10 mouse cellular contexts compared by ENCODE assay signal in the genomic region with DNA sequence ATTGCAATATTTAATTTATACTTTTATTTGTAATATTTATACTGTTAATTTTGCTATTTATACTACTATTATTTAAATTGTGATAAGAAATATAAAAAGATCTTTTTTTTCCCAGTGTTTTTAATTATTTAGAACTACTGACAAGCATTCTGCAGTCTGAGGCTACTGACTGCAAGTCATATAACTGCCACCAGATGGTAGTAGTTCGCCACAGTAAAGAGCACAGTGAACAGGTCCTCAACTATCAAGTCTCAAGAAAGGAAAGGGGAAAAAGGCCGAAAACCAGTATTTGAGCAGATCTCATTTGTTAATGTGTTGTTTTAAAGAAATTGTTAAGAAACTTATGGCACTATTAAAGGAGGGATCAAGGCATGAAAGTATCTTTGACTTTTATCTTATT.
DNase-seq lines count a peak whose midpoint lies in the region; ATAC-seq and TF ChIP-seq lines count a peak whose summit lies in the region.
"Had no signal": no experiment of that assay in that cellular context is flagged by ENCODE, and none has a peak within 500 bp of the region (broad histone marks: within the 10 kb centered on the region; RNA-seq: fewer than 3 reads in every experiment).

No protein-coding gene starts in this region.

- H3K27ac ChIP-seq in hindbrain, embryonic 10.5 days: no peak overlapping the region
- no peak overlapping the region for H3K27ac ChIP-seq in hindbrain, embryonic 13.5 days
- H3K27ac ChIP-seq in embryonic facial prominence, embryonic 14.5 days (replicated peaks; ENCODE audit: low read depth, low read length): no peak overlapping the region
- no peak overlapping the region for H3K27ac ChIP-seq in kidney, postnatal 0 days
- H3K27ac ChIP-seq in stomach, embryonic 14.5 days (ENCODE audit: low read length): no peak overlapping the region
- H3K27ac ChIP-seq: embryonic facial prominence, embryonic 12.5 days; lung, embryonic 15.5 days had no signal

- H3K9me3 ChIP-seq in hindbrain, embryonic 10.5 days: no peaks in the 10 kb centered on the region
- no peaks in the 10 kb centered on the region for H3K9me3 ChIP-seq in hindbrain, embryonic 13.5 days
- no peaks in the 10 kb centered on the region for H3K9me3 ChIP-seq in embryonic facial prominence, embryonic 14.5 days (ENCODE audit: control insufficient read depth, low read length)
- no peaks in the 10 kb centered on the region for H3K9me3 ChIP-seq in kidney, postnatal 0 days (replicated peaks; ENCODE audit: low read length)
- H3K9me3 ChIP-seq in stomach, embryonic 14.5 days (ENCODE audit: control insufficient read depth, low read depth, low read length): no peaks in the 10 kb centered on the region
- H3K9me3 ChIP-seq: embryonic facial prominence, embryonic 12.5 days; lung, embryonic 15.5 days had no signal

- peak; percentile 42 for DNase-seq in hindbrain, embryonic 10.5 days (ENCODE audit: low spot score)
- DNase-seq in Muller cell, postnatal 12 days (ENCODE audit: inconsistent ontology term): peak; percentile 19
- DNase-seq in embryonic facial prominence, embryonic 14.5 days (ENCODE audit: low spot score): peak; percentile 65
- DNase-seq in kidney, postnatal 0 days (ENCODE audit: low spot score): peak; percentile 80
- DNase-seq in lung, postnatal 25 days (ENCODE audit: low spot score): peak; percentile 12
- no peak for DNase-seq in natural killer cell, adult 2 months (ENCODE audit: low spot score in 2 of 2)

- H3K4me1 ChIP-seq in hindbrain, embryonic 10.5 days (replicated peaks): no peaks in the 10 kb centered on the region
- H3K4me1 ChIP-seq in hindbrain, embryonic 13.5 days (replicated peaks): no peaks in the 10 kb centered on the region
- H3K4me1 ChIP-seq in embryonic facial prominence, embryonic 14.5 days (ENCODE audit: control insufficient read depth, insufficient read depth, low read length): no peaks in the 10 kb centered on the region
- H3K4me1 ChIP-seq in kidney, postnatal 0 days (replicated peaks; ENCODE audit: insufficient read depth, low read length): no peaks in the 10 kb centered on the region
- no peaks in the 10 kb centered on the region for H3K4me1 ChIP-seq in stomach, embryonic 14.5 days (ENCODE audit: control insufficient read depth, insufficient read depth, low read length)
- H3K4me1 ChIP-seq: embryonic facial prominence, embryonic 12.5 days; lung, embryonic 15.5 days had no signal

- no peak overlapping the region for H3K4me2 ChIP-seq in hindbrain, embryonic 13.5 days
- no peak overlapping the region for H3K4me2 ChIP-seq in embryonic facial prominence, embryonic 14.5 days (ENCODE audit: low read depth, low read length)
- no peak overlapping the region for H3K4me2 ChIP-seq in kidney, postnatal 0 days (ENCODE audit: low read length)
- no peak overlapping the region for H3K4me2 ChIP-seq in stomach, embryonic 14.5 days (replicated peaks; ENCODE audit: low read depth, low read length)
- H3K4me2 ChIP-seq: embryonic facial prominence, embryonic 12.5 days; lung, embryonic 15.5 days had no signal

- H3K4me3 ChIP-seq in hindbrain, embryonic 10.5 days: no peak overlapping the region
- H3K4me3 ChIP-seq in hindbrain, embryonic 13.5 days: no peak overlapping the region
- H3K4me3 ChIP-seq in embryonic facial prominence, embryonic 14.5 days (ENCODE audit: low read depth, low read length): no peak overlapping the region
- H3K4me3 ChIP-seq in kidney, postnatal 0 days (replicated peaks; ENCODE audit: low read depth, low read length): no peak overlapping the region
- H3K4me3 ChIP-seq in stomach, embryonic 14.5 days (ENCODE audit: low read depth, low read length): no peak overlapping the region
- H3K4me3 ChIP-seq: embryonic facial prominence, embryonic 12.5 days; lung, embryonic 15.5 days had no signal

- no peak overlapping the region for H3K9ac ChIP-seq in hindbrain, embryonic 13.5 days
- H3K9ac ChIP-seq in embryonic facial prominence, embryonic 14.5 days (ENCODE audit: low read depth, low read length): no peak overlapping the region
- H3K9ac ChIP-seq in kidney, postnatal 0 days (ENCODE audit: low read depth, low read length): no peak overlapping the region
- H3K9ac ChIP-seq in stomach, embryonic 14.5 days (replicated peaks; ENCODE audit: low read depth, low read length): no peak overlapping the region
- H3K9ac ChIP-seq: embryonic facial prominence, embryonic 12.5 days; lung, embryonic 15.5 days had no signal

- H3K36me3 ChIP-seq in hindbrain, embryonic 10.5 days: no peaks in the 10 kb centered on the region
- H3K36me3 ChIP-seq in hindbrain, embryonic 13.5 days: no peaks in the 10 kb centered on the region
- H3K36me3 ChIP-seq in embryonic facial prominence, embryonic 14.5 days (ENCODE audit: control insufficient read depth, insufficient read depth, low read length): no peaks in the 10 kb centered on the region
- H3K36me3 ChIP-seq in kidney, postnatal 0 days (ENCODE audit: insufficient read depth, low read length): no peaks in the 10 kb centered on the region
- H3K36me3 ChIP-seq in stomach, embryonic 14.5 days (ENCODE audit: control insufficient read depth, insufficient read depth, low read length): no peaks in the 10 kb centered on the region
- H3K36me3 ChIP-seq: embryonic facial prominence, embryonic 12.5 days; lung, embryonic 15.5 days had no signal

- 32% methylated on average over 2 of the region's 2 CpGs for WGBS in hindbrain, embryonic 10.5 days
- WGBS in hindbrain, embryonic 13.5 days: 27% methylated on average over 2 of the region's 2 CpGs
- 18% methylated on average over 2 of the region's 2 CpGs for WGBS in embryonic facial prominence, embryonic 14.5 days
- WGBS in kidney, postnatal 0 days: 17% methylated on average over 2 of the region's 2 CpGs
- WGBS in stomach, embryonic 14.5 days: 16% methylated on average over 2 of the region's 2 CpGs

- ATAC-seq in hindbrain, embryonic 13.5 days (ENCODE audit: low FRiP score): no peak
- 0 out of 2 replicates have a peak, but pooled peaks have one; percentile 60 for ATAC-seq in embryonic facial prominence, embryonic 14.5 days (ENCODE audit: low read depth)
- ATAC-seq in kidney, postnatal 0 days (replicated peaks; ENCODE audit: low FRiP score, low read depth): no peak
- ATAC-seq in stomach, embryonic 14.5 days (ENCODE audit: insufficient number of reproducible peaks, insufficient read depth, low FRiP score, low read depth): peak; percentile 42; the same call in 1 of the 2 replicates

- no peaks in the 10 kb centered on the region for H3K27me3 ChIP-seq in hindbrain, embryonic 10.5 days (ENCODE audit: insufficient read depth, poor library complexity, severe bottlenecking)
- H3K27me3 ChIP-seq in hindbrain, embryonic 13.5 days: no peaks in the 10 kb centered on the region
- H3K27me3 ChIP-seq in embryonic facial prominence, embryonic 14.5 days (replicated peaks; ENCODE audit: control insufficient read depth, insufficient read depth, low read length): no peaks in the 10 kb centered on the region
- H3K27me3 ChIP-seq in kidney, postnatal 0 days (ENCODE audit: insufficient read depth, low read length): no peaks in the 10 kb centered on the region
- no peaks in the 10 kb centered on the region for H3K27me3 ChIP-seq in stomach, embryonic 14.5 days (ENCODE audit: control insufficient read depth, insufficient read depth, low read length)
- H3K27me3 ChIP-seq: embryonic facial prominence, embryonic 12.5 days; lung, embryonic 15.5 days had no signal

- peak; percentile 92 for TF ChIP-seq CTCF in kidney, postnatal 0 days (IDR thresholded peaks at IDR 0.05; ENCODE audit: low read depth)

Comparison
In these comparisons a context has a peak if more than half of its experiments do, and no peak if none do; other contexts are left out.
1. DNase-seq: peak in hindbrain, embryonic 10.5 days (single experiment), Muller cell, postnatal 12 days (single experiment), embryonic facial prominence, embryonic 14.5 days (single experiment), kidney, postnatal 0 days (single experiment) and lung, postnatal 25 days (single experiment); none in natural killer cell, adult 2 months (0 of 2).
2. ATAC-seq: peak in embryonic facial prominence, embryonic 14.5 days (single experiment) and stomach, embryonic 14.5 days (single experiment); none in hindbrain, embryonic 13.5 days (single experiment) and kidney, postnatal 0 days (single experiment).